Mouse (Mus musculus) layer of hippocampus, postnatal 14 days (tissue): ENCODE results near the gene Trpv5. TPM values are rescaled to one million over a fixed set of nuclear protein-coding genes. Genes with fewer than 3 reads are reported as not detected.

Source experiments
- total RNA-seq, 2 experiments: library from RNA; stranded (reverse); gene quantifications; 2 replicates each; pipeline ENCODE4 v1.2.3; 2021

Gene Trpv5
- total RNA-seq, 2 experiments from 2014 or later = not detected

Other genes with a start within 250 kb of the Trpv5 start
- gene Gm10334, start 234.6 kb downstream of the Trpv5 start, total RNA-seq = not detected
- not detected for gene Prss1, start 221.8 kb downstream of the Trpv5 start, total RNA-seq
- gene Prss2, start 159.0 kb downstream of the Trpv5 start, total RNA-seq = not detected
- 10 to 100 TPM; 61.1 to 62.1 TPM for gene Ephb6, start 75.3 kb downstream of the Trpv5 start, total RNA-seq
- gene Trpv6, start 44.4 kb downstream of the Trpv5 start, total RNA-seq = under 1 TPM in 1 of 2 experiments, not detected in 1; 0.88 TPM
- not detected for gene Llcfc1, start 3.7 kb upstream of the Trpv5 start, total RNA-seq
- not detected for gene Kel, start 23.6 kb upstream of the Trpv5 start, total RNA-seq
- gene Olfr459, start 94.4 kb upstream of the Trpv5 start, total RNA-seq = not detected
- gene Pip, start 166.8 kb upstream of the Trpv5 start, total RNA-seq = not detected
- gene Sval2, start 172.2 kb upstream of the Trpv5 start, total RNA-seq = not detected